Mouse (Mus musculus): ENCODE measurements at regions not wholly inside any gene's neighbourhood (a gene's known extent, or its start where the extent isn't known, plus 50 kb on each side); places are given as distances from the start of the nearest gene placed in this dataset.

- H3K4me3 ChIP-seq (ENCODE audit: insufficient read depth, poor library complexity, severe bottlenecking), result no peak overlapping the region
- H3K36me3 ChIP-seq (ENCODE audit: control insufficient read depth, insufficient read depth), result no peaks in the 10 kb centered on the region
- no peaks in the 10 kb centered on the region for H3K27me3 ChIP-seq (ENCODE audit: control insufficient read depth, insufficient read depth, insufficient read length)
- H3K79me3 ChIP-seq (ENCODE audit: low read depth), result no peaks in the 10 kb centered on the region
- H3ac ChIP-seq (ENCODE audit: control insufficient read depth, insufficient read length, low read depth), result no peak overlapping the region
- no peaks in the 10 kb centered on the region for H3K79me2 ChIP-seq (ENCODE audit: control insufficient read depth, insufficient read depth)
- no peak for TF ChIP-seq MYOG (IDR thresholded peaks at IDR 0.05; ENCODE audit: control insufficient read depth, extremely low read depth, insufficient read length)
- TF ChIP-seq MYOD1 (IDR thresholded peaks at IDR 0.05; ENCODE audit: control insufficient read depth, insufficient read length, low read depth), result no peak
- TF ChIP-seq CTCF (IDR thresholded peaks at IDR 0.05; ENCODE audit: control insufficient read depth, insufficient read depth, insufficient read length), result no peak
- TF ChIP-seq FOSL1 (IDR thresholded peaks at IDR 0.05; ENCODE audit: insufficient read depth, low read length, poor library complexity, severe bottlenecking), result no peak
- no peak for TF ChIP-seq MAX (IDR thresholded peaks at IDR 0.05)
- no peak for TF ChIP-seq CEBPB (IDR thresholded peaks at IDR 0.05; ENCODE audit: low read depth)
- TF ChIP-seq USF1 (IDR thresholded peaks at IDR 0.05; ENCODE audit: low read depth), result no peak
These were observed 72.4 kb upstream of the Sh3bp4 start for GRCm38 (mm10) chr1:88997847-88998246.

- Histone ChIP-seq H3K79me2 (ENCODE audit: control insufficient read depth, insufficient read depth) (no peaks in the 10 kb centered on the region), H3ac (ENCODE audit: control insufficient read depth, insufficient read length, low read depth) (no peak overlapping the region), H3K27me3 (ENCODE audit: control insufficient read depth, insufficient read depth, insufficient read length) (no peaks in the 10 kb centered on the region), H3K4me3 (ENCODE audit: insufficient read depth, poor library complexity, severe bottlenecking) (no peak overlapping the region), H3K36me3 (ENCODE audit: control insufficient read depth, insufficient read depth) (no peaks in the 10 kb centered on the region), H3K79me3 (ENCODE audit: low read depth) (no peaks in the 10 kb centered on the region)
- TF ChIP-seq MYOG (IDR thresholded peaks at IDR 0.05; ENCODE audit: control insufficient read depth, extremely low read depth, insufficient read length), result no peak
- TF ChIP-seq USF1 (IDR thresholded peaks at IDR 0.05; ENCODE audit: low read depth), result no peak
- no peak for TF ChIP-seq FOSL1 (IDR thresholded peaks at IDR 0.05; ENCODE audit: insufficient read depth, low read length, poor library complexity, severe bottlenecking)
- TF ChIP-seq MAX (IDR thresholded peaks at IDR 0.05), result no peak
- TF ChIP-seq MYOD1 (IDR thresholded peaks at IDR 0.05; ENCODE audit: control insufficient read depth, insufficient read length, low read depth), result no peak
- TF ChIP-seq CTCF (IDR thresholded peaks at IDR 0.05; ENCODE audit: control insufficient read depth, insufficient read depth, insufficient read length), result no peak
- TF ChIP-seq CEBPB (IDR thresholded peaks at IDR 0.05; ENCODE audit: low read depth), result no peak
These were observed 67.9 kb upstream of the Sh3bp4 start for GRCm38 (mm10) chr1:89002326-89002725.

DNA sequence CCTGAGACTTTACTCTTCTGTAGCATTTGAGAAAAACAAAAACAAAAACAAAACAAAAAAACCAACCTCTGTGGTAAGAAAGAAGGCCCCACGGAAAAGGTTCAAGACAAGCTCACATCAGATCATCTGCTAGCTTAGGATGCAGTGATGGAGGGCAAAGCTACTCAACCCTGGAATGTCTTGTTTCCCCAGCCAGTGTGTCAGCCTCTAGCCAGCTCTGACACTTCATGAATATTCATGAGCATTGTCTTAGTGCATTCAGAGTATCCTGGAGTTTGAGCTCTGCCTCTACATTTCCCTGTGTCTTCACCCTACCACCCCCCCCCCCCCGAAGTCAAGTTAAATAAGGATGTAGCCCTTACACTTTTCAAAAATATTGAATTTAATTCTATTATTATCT, 66.5 kb upstream of the Sh3bp4 start:
- TF ChIP-seq MYOD1 (IDR thresholded peaks at IDR 0.05; ENCODE audit: control insufficient read depth, insufficient read length, low read depth), result no peak
- TF ChIP-seq CTCF (IDR thresholded peaks at IDR 0.05; ENCODE audit: control insufficient read depth, insufficient read depth, insufficient read length), result no peak
- H3K27me3 ChIP-seq (ENCODE audit: control insufficient read depth, insufficient read depth, insufficient read length), result no peaks in the 10 kb centered on the region
- H3K79me2 ChIP-seq (ENCODE audit: control insufficient read depth, insufficient read depth), result no peaks in the 10 kb centered on the region
- no peaks in the 10 kb centered on the region for H3K79me3 ChIP-seq (ENCODE audit: low read depth)
- no peak overlapping the region for H3K4me3 ChIP-seq (ENCODE audit: insufficient read depth, poor library complexity, severe bottlenecking)
- H3ac ChIP-seq (ENCODE audit: control insufficient read depth, insufficient read length, low read depth), result no peak overlapping the region
- H3K36me3 ChIP-seq (ENCODE audit: control insufficient read depth, insufficient read depth), result no peaks in the 10 kb centered on the region

DNA sequence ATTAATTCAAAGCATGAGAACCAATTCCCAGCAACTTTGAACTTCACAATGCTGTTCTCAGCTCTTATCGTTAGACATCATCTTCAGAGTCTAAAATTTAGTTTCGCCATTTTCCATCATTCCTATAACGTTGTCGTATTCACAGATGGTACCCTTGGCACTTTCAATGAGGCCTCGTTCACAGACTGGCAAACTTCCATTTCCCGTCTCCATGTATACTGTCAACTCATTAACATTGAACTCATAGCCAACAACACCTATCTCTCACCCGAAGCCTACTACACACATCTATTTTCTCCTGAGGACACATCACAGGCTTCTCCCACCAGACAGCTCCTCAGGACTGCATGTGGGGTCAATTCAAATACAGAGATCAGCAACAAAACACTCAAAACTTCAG, 62.7 kb upstream of the Sh3bp4 start:
- H3K79me3 ChIP-seq (ENCODE audit: low read depth), result no peaks in the 10 kb centered on the region
- no peaks in the 10 kb centered on the region for H3K36me3 ChIP-seq (ENCODE audit: control insufficient read depth, insufficient read depth)
- no peak overlapping the region for H3K4me3 ChIP-seq (ENCODE audit: insufficient read depth, poor library complexity, severe bottlenecking)
- no peaks in the 10 kb centered on the region for H3K27me3 ChIP-seq (ENCODE audit: control insufficient read depth, insufficient read depth, insufficient read length)
- H3ac ChIP-seq (ENCODE audit: control insufficient read depth, insufficient read length, low read depth), result no peak overlapping the region
- no peaks in the 10 kb centered on the region for H3K79me2 ChIP-seq (ENCODE audit: control insufficient read depth, insufficient read depth)
- TF ChIP-seq CTCF (IDR thresholded peaks at IDR 0.05; ENCODE audit: control insufficient read depth, insufficient read depth, insufficient read length), result no peak
- no peak for TF ChIP-seq MAX (IDR thresholded peaks at IDR 0.05)
- no peak for TF ChIP-seq MYOG (IDR thresholded peaks at IDR 0.05; ENCODE audit: control insufficient read depth, extremely low read depth, insufficient read length)
- TF ChIP-seq USF1 (IDR thresholded peaks at IDR 0.05; ENCODE audit: low read depth), result no peak
- no peak for TF ChIP-seq FOSL1 (IDR thresholded peaks at IDR 0.05; ENCODE audit: insufficient read depth, low read length, poor library complexity, severe bottlenecking)
- no peak for TF ChIP-seq CEBPB (IDR thresholded peaks at IDR 0.05; ENCODE audit: low read depth)
- TF ChIP-seq MYOD1 (IDR thresholded peaks at IDR 0.05; ENCODE audit: control insufficient read depth, insufficient read length, low read depth), result no peak

- TF ChIP-seq MYOG (IDR thresholded peaks at IDR 0.05; ENCODE audit: control insufficient read depth, extremely low read depth, insufficient read length), result no peak
- TF ChIP-seq USF1 (IDR thresholded peaks at IDR 0.05; ENCODE audit: low read depth), result no peak
- no peak for TF ChIP-seq MYOD1 (IDR thresholded peaks at IDR 0.05; ENCODE audit: control insufficient read depth, insufficient read length, low read depth)
- TF ChIP-seq CTCF (IDR thresholded peaks at IDR 0.05; ENCODE audit: control insufficient read depth, insufficient read depth, insufficient read length), result no peak
- TF ChIP-seq FOSL1 (IDR thresholded peaks at IDR 0.05; ENCODE audit: insufficient read depth, low read length, poor library complexity, severe bottlenecking), result no peak
- no peak for TF ChIP-seq CEBPB (IDR thresholded peaks at IDR 0.05; ENCODE audit: low read depth)
- no peak for TF ChIP-seq MAX (IDR thresholded peaks at IDR 0.05)
- no peak overlapping the region for H3K4me3 ChIP-seq (ENCODE audit: insufficient read depth, poor library complexity, severe bottlenecking)
- no peaks in the 10 kb centered on the region for H3K36me3 ChIP-seq (ENCODE audit: control insufficient read depth, insufficient read depth)
- H3K79me2 ChIP-seq (ENCODE audit: control insufficient read depth, insufficient read depth), result no peaks in the 10 kb centered on the region
- H3K79me3 ChIP-seq (ENCODE audit: low read depth), result no peaks in the 10 kb centered on the region
- H3ac ChIP-seq (ENCODE audit: control insufficient read depth, insufficient read length, low read depth), result no peak overlapping the region
- H3K27me3 ChIP-seq (ENCODE audit: control insufficient read depth, insufficient read depth, insufficient read length), result no peaks in the 10 kb centered on the region
These were observed 60.0 kb upstream of the Sh3bp4 start for GRCm38 (mm10) chr1:89010170-89010569.

- Histone ChIP-seq H3ac (ENCODE audit: control insufficient read depth, insufficient read length, low read depth) (no peak overlapping the region), H3K27me3 (ENCODE audit: control insufficient read depth, insufficient read depth, insufficient read length) (no peaks in the 10 kb centered on the region), H3K79me2 (ENCODE audit: control insufficient read depth, insufficient read depth) (no peaks in the 10 kb centered on the region), H3K4me3 (ENCODE audit: insufficient read depth, poor library complexity, severe bottlenecking) (no peak overlapping the region), H3K79me3 (ENCODE audit: low read depth) (no peaks in the 10 kb centered on the region), H3K36me3 (ENCODE audit: control insufficient read depth, insufficient read depth) (no peaks in the 10 kb centered on the region)
- TF ChIP-seq CTCF (IDR thresholded peaks at IDR 0.05; ENCODE audit: control insufficient read depth, insufficient read depth, insufficient read length) (no peak), MYOD1 (IDR thresholded peaks at IDR 0.05; ENCODE audit: control insufficient read depth, insufficient read length, low read depth) (peak; percentile 55)
These were observed 58.8 kb upstream of the Sh3bp4 start for GRCm38 (mm10) chr1:89011454-89011853.

Measured in C2C12 (cell line).